Mouse (Mus musculus) spleen, postnatal 36 days (tissue): ENCODE measurements around the gene Nedd4.
A peak's percentile ranks its signal among the peaks of the same experiment; 100 is the strongest.
"Not testable (repeated sequence)": the region's sequence is repeated elsewhere in the genome, so short reads cannot be mapped to it uniquely, and the experiment has no call there.

Experiments
- DNase-seq, 2 experiments: peaks; one replicate each; pipeline ENCODE4 v3.0.0; 2022; ENCODE audit warnings: low spot score in 2 of 2, mixed read lengths in 1 of 2

Nedd4 gene

DNA sequence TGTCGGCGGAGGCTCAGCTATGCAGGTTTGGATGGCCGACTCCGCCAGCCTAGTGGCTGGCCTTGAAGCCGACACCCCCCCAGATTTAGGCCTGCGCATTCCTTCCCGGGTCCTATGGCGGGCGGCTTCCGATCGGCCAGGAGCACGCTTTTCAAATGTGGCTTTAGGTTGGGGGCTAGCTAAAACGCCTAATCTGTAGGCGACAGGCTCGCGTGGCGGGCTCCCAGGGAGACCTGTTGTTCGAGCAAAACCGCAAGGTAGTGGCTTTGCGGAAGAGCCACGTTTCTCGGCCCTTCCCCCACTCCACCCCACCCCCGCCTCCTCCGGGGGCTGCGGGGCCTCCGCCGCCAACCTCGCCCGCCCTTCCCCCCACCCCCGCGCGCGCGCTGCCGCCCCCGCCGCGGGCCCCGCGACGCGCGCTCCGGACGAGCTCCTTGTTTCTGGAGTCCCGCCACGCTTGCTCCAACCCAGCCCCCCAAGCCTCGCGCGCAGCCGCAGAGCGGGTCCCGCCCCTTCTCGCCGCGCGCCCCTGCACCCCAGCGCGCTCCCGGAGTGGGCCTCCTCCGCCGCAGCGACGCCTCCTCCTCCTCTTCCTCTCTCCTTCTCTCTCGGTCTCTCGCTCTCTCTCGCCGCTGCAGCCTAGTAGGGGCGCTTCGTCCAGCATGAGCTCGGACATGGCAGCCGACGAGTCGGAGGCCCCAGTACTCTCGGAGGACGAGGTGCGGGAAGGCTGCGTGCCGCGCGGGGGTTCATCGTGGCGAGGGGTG lies at the start of gene Nedd4:
TSS of gene Nedd4 (plus strand) at position 452 of the 767 bp plus-strand sequence.
- DNase-seq = peak; percentile 89

DNA sequence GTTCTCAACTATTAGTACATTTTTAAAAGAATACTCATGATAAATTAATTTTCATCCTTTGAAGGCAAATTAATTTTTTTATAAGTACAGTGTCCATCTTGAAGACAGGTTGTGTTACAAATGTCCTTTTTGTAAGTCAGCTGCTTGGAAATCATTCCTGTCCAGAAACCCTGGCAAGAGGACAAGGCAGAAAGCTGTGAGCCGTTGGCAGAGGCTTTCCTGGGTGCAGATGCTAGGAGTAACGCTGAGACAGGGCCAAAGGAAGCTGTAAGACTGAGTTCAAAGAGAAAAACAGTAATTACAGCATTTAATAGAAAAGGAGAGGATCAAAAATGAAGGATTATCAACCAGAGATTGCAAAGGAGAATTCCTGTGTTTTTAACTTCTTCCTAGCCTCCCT lies 48.3 kb upstream of the Nedd4 start:
- DNase-seq = no peak

- DNase-seq = no peak
Measured at GRCm38 (mm10) chr9:72614786-72615480, 47.2 kb upstream of the Nedd4 start.

GRCm38 (mm10) chr9:72618037-72618436 lies 44.1 kb upstream of the Nedd4 start:
- no peak for DNase-seq

DNA sequence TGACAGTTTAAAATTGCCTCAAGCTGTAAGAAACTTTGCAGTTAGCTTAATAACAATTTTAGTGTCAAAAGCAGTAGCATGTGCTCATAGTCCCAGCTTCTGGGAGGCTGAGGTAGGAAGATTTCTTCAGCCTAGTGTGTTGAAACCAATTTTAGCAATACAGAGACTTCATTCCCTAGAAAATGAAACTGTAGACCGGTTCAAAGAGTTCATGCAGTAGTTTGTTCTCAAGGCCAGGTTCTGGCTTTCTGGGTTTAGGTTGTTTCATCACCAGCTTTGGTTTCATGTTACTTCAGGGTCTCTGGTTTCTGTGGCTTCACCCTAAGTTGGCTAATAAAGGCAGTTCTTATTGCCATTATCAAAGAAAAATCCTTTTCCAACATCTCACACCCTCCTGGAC lies 38.5 kb upstream of the Nedd4 start:
- no peak for DNase-seq

DNA sequence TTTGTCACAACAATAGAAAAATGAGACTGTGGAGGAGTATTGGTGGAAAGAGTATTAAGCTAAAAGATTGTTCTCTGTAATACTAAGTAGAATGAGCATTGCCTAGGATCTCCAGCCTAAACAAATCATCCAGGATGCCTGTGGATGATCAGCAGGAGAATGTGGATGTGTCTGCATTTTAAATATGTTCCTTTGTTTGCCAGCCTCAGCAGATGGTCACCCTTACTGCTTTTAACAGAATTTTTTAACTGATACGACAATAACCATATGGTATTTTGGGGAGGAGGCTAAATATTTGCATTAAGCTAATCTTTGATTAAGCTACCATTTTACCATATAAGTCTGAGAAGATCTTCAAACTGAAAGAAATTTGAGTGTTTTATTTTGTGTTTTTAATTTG lies 34.5 kb upstream of the Nedd4 start:
- no peak for DNase-seq

DNA sequence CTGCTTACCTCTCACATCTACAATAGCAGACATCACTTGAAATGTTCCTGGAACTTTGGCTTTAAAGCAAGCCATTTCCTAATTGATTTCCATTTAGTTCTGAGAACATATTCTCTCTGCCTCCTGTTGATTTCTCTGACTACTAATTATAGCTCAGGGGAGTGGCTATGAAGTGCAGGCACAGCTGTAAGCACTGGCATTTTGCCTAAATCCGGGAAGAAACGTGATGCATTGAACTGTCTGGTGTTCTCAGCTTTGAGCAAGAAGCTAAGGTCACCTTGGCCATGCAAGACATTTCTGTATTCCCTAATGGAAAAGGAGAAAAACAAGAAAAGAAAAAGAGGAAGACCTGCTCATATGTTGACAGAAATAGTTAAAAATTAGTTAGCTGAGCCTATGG lies 33.6 kb upstream of the Nedd4 start:
- DNase-seq = no peak

DNA sequence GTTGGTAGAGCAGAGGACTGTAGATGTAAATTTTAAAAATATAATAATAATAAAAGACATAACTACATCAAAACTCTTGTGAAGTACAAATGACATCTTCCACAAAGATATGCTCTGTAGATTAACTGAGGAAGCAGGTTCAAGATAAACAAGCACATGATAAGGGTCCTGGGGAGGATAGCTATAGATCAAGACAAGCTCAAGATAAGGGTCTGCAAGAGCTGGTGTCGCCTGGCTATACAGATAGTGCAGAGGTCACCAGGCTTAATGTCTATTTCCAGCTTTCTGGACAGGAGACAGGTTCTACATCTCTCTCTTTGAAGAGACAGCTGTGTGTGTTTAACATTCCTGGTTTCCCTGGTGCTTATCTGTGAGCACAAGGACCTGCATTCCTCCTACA lies 29.9 kb upstream of the Nedd4 start:
- DNase-seq = no peak

DNA sequence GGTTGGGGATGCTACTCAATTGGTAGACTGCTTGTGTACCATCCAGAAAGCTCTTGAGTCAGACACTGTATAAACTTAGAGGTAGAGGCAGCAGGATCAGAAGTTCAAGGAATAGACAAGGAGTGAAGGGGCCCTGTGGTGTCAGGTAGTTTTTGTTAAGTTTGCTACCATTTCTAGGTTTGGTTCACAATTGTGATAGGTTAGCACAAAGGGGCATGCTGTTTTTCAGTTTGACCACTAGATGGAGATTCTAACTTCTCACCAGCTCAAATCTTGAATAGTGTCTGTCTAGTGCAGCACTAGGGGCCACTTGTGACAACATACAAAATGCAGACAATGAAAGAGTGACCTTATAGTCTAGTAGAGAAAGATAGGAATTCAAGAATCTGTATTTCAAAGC lies 27.0 kb upstream of the Nedd4 start:
- DNase-seq = no peak

- DNase-seq = no peak
Measured at GRCm38 (mm10) chr9:72636547-72636946, 25.6 kb upstream of the Nedd4 start.

DNA sequence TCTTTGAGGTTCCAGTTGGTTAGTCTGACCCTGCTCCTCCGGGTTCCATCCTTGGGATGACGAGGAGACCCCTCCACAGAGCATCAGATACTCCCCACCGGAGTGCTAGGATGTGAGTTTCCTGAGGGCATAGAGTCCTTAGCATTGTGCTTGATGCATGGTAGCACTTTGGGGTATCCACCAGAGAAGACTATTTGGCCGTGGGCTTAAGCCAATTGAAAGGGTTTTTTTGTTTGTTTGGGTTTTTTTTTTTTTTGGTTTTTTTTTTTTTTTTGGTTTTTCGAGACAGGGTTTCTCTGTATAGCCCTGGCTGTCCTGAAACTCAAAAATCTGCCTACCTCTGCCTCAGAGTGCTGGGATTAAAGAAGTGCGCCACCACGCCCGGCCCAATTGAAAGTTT lies 24.9 kb upstream of the Nedd4 start:
- DNase-seq = no peak

- no peak for DNase-seq
Measured at GRCm38 (mm10) chr9:72638951-72639842, 22.9 kb upstream of the Nedd4 start.

DNA sequence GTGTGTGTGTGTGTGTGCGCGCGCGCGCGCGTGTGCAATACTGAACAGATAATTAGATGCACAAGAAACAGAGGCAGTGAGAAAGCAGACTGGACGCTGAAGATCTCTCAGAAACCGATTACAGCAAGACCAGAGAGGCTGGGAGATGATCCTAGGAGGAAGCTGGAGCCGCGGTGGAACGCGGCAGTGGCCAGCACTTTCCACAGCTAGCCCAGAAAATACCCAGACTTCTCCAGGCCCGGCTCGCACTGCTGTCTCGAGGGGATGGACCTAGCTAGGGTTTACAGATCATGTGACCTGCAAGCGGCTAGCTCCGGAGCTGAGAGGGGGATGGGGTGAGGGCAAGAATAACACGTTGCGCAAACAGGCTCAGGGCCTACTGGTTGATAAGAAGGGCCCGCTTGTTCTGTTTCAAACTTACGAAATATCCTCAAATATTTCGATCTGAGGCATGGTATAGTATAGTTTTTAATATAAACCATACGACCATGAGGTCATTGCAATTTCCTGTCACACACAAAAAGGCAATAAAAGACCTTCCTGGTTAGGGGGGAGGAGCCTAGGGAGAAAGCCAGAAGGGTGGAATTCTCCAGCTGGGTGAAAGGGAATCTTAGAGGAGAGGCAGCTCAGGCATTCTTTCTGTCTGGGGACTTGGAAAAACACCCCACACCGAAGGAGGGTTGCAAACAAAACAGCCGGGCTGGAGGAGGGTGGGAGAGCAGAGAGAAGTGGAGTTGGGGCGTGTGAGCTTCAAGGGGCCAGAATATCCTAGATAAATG lies 22.1 kb upstream of the Nedd4 start:
- DNase-seq = peak; percentile 58 to 68

- no peak for DNase-seq
Measured at GRCm38 (mm10) chr9:72640642-72641041, 21.5 kb upstream of the Nedd4 start.

- DNase-seq = no peak
Measured at GRCm38 (mm10) chr9:72641093-72641680, 21.0 kb upstream of the Nedd4 start.

GRCm38 (mm10) chr9:72642756-72643447 lies 19.2 kb upstream of the Nedd4 start:
- DNase-seq = not testable (repeated sequence)

GRCm38 (mm10) chr9:72643651-72644417 lies 18.3 kb upstream of the Nedd4 start:
- DNase-seq = no peak

DNA sequence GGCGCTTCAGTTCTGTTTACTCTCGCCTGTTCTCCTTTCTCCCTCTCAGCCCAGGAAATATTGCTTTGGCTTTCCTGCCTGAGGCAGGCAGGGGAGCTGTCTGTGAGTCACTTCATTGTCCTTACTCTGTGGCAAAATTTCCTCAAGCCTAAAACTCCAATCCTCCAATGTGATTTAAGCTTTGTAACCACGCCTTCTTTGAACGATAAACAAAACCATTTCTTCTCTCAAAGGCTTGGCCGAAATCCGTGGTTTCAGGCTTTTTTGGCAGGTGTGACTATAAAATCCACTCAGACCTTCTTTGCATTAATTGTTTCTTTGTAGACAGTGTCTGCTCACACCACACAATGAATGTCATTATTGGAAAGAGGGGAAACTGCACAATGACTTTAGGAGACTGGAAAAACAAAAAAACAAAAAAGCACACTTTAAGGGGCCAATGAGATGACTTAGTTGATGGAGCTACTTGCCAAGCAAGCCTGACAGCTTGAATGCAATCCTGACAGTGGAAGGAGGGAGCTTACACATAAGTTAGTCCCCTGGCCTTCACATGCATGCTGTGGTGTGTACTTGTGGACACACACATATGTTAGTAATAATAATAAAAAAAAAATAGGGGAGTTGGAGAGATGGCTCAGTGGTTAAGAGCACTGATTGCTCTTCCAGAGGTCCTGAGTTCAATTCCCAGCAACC lies 17.6 kb upstream of the Nedd4 start:
- no peak for DNase-seq

DNA sequence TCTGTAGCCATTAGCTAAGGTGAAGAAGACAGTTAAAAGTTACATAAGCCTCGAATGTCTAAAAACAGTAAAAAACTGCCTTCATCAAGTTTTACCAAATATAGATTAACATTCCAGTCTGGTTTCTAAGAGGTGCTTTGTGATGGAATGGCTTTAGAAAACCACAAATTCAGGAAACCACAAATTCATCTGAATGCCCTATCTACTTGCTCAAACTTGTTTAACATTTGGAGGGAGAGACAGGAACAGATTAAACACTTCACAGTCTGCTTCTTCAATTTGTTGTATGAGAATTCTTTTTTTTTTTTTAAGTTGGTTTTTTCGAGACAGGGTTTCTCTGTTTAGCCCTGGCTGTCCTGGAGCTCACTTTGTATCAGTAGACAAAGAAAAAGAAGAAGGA lies 12.4 kb upstream of the Nedd4 start:
- no peak for DNase-seq
